Comparison of ENCODE assay signal across 21 mouse cellular contexts in genomic region chr4:155292863-155293262, GRCm38 (mm10). TPM values are rescaled to one million over a fixed set of nuclear protein-coding genes. Genes with fewer than 3 reads are reported as not detected.
DNase-seq lines count a peak whose midpoint lies in the region; ATAC-seq and TF ChIP-seq lines count a peak whose summit lies in the region.
"Had no signal": no experiment of that assay in that cellular context is flagged by ENCODE, and none has a peak within 500 bp of the region (broad histone marks: within the 10 kb centered on the region; RNA-seq: fewer than 3 reads in every experiment).

No protein-coding gene starts in this region.

- no peak for DNase-seq in forebrain, postnatal 0 days
- DNase-seq in midbrain, embryonic 11.5 days (ENCODE audit: low spot score, missing footprints), result peak; percentile 61
- DNase-seq in midbrain, embryonic 10.5 days (ENCODE audit: low spot score), result no peak
- DNase-seq in R1 (ENCODE audit: low read depth, low spot score), result peak; percentile 78
- DNase-seq in thymus, postnatal 14 days, result no peak
- DNase-seq in hindbrain, embryonic 11.5 days (ENCODE audit: low spot score), result no peak
- DNase-seq: adrenal gland, adult 8-10 months; cerebellum, adult 11-12 months; cerebellum, postnatal 14 days; embryo, embryonic 11 days; gastrocnemius, postnatal 14 days; kidney, adult 11 months had no signal

- TF ChIP-seq CTCF in forebrain, postnatal 0 days (IDR thresholded peaks at IDR 0.05; ENCODE audit: low read depth), result no peak

- H3K4me3 ChIP-seq in forebrain, postnatal 0 days (ENCODE audit: low read depth, low read length), result no peak overlapping the region
- H3K4me3 ChIP-seq in forebrain, embryonic 13.5 days, result no peak overlapping the region
- no peak overlapping the region for H3K4me3 ChIP-seq in midbrain, embryonic 11.5 days (ENCODE audit: low read depth, low read length)
- no peak overlapping the region for H3K4me3 ChIP-seq in midbrain, embryonic 10.5 days
- no peak overlapping the region for H3K4me3 ChIP-seq in hindbrain, embryonic 11.5 days (ENCODE audit: low read depth, low read length)
- H3K4me3 ChIP-seq: embryonic facial prominence, embryonic 15.5 days; erythroblast, embryonic 14.5 days; forebrain, embryonic 10.5 days; forebrain, embryonic 15.5 days; heart, embryonic 12.5 days; hindbrain, embryonic 10.5 days; hindbrain, embryonic 15.5 days had no signal

- 0 out of 2 replicates have a peak, but pooled peaks cover 8% of the 10 kb centered on the region for H3K4me1 ChIP-seq in forebrain, postnatal 0 days (ENCODE audit: insufficient read depth)
- H3K4me1 ChIP-seq in forebrain, embryonic 13.5 days, result peaks cover 4% of the 10 kb centered on the region; the same call in 1 of the 2 replicates
- H3K4me1 ChIP-seq in midbrain, embryonic 11.5 days (ENCODE audit: control insufficient read depth, insufficient read depth, low read length), result no peaks in the 10 kb centered on the region
- H3K4me1 ChIP-seq in midbrain, embryonic 10.5 days, result no peaks in the 10 kb centered on the region
- no peaks in the 10 kb centered on the region for H3K4me1 ChIP-seq in hindbrain, embryonic 11.5 days (replicated peaks; ENCODE audit: control insufficient read depth, insufficient read depth, low read length)
- H3K4me1 ChIP-seq: forebrain, embryonic 10.5 days; hindbrain, embryonic 10.5 days; hindbrain, embryonic 15.5 days had no signal

- H3K27ac ChIP-seq in forebrain, postnatal 0 days (ENCODE audit: low read depth, low read length), result peak overlapping the region; percentile 35; the same call in 1 of the 2 replicates
- H3K27ac ChIP-seq in forebrain, embryonic 13.5 days, result no peak overlapping the region
- H3K27ac ChIP-seq in midbrain, embryonic 11.5 days (ENCODE audit: low read depth, low read length), result no peak overlapping the region
- no peak overlapping the region for H3K27ac ChIP-seq in midbrain, embryonic 10.5 days (replicated peaks)
- H3K27ac ChIP-seq in hindbrain, embryonic 11.5 days (ENCODE audit: low read depth, low read length), result no peak overlapping the region
- H3K27ac ChIP-seq: embryonic facial prominence, embryonic 15.5 days; forebrain, embryonic 10.5 days; forebrain, embryonic 15.5 days; hindbrain, embryonic 10.5 days; hindbrain, embryonic 15.5 days had no signal

- no peaks in the 10 kb centered on the region for H3K27me3 ChIP-seq in forebrain, postnatal 0 days (ENCODE audit: insufficient read depth, low read length)
- H3K27me3 ChIP-seq in forebrain, embryonic 13.5 days, result no peaks in the 10 kb centered on the region
- H3K27me3 ChIP-seq in midbrain, embryonic 11.5 days (ENCODE audit: control insufficient read depth, insufficient read depth, low read length), result no peaks in the 10 kb centered on the region
- H3K27me3 ChIP-seq in midbrain, embryonic 10.5 days (ENCODE audit: low read depth, poor library complexity, severe bottlenecking), result no peaks in the 10 kb centered on the region
- H3K27me3 ChIP-seq in hindbrain, embryonic 11.5 days (ENCODE audit: control insufficient read depth, insufficient read depth, low read length), result no peaks in the 10 kb centered on the region
- H3K27me3 ChIP-seq: embryonic facial prominence, embryonic 15.5 days; forebrain, embryonic 15.5 days; heart, embryonic 12.5 days; hindbrain, embryonic 15.5 days; Patski had no signal

- no peak overlapping the region for H3K4me2 ChIP-seq in forebrain, postnatal 0 days (ENCODE audit: low read depth)
- no peak overlapping the region for H3K4me2 ChIP-seq in forebrain, embryonic 13.5 days
- no peak overlapping the region for H3K4me2 ChIP-seq in midbrain, embryonic 11.5 days
- no peak overlapping the region for H3K4me2 ChIP-seq in hindbrain, embryonic 11.5 days (replicated peaks; ENCODE audit: low read depth, low read length)
- H3K4me2 ChIP-seq: embryonic facial prominence, embryonic 15.5 days; forebrain, embryonic 15.5 days; heart, embryonic 12.5 days; hindbrain, embryonic 15.5 days had no signal

- H3K36me3 ChIP-seq in forebrain, postnatal 0 days (ENCODE audit: insufficient read depth), result peaks cover 20% of the 10 kb centered on the region
- H3K36me3 ChIP-seq in forebrain, embryonic 13.5 days (ENCODE audit: poor library complexity, severe bottlenecking), result peaks cover 14% of the 10 kb centered on the region
- H3K36me3 ChIP-seq in midbrain, embryonic 11.5 days (ENCODE audit: control insufficient read depth, insufficient read depth, low read length), result no peaks in the 10 kb centered on the region
- no peaks in the 10 kb centered on the region for H3K36me3 ChIP-seq in midbrain, embryonic 10.5 days
- H3K36me3 ChIP-seq in hindbrain, embryonic 11.5 days (ENCODE audit: control insufficient read depth, insufficient read depth, low read length), result no peaks in the 10 kb centered on the region
- H3K36me3 ChIP-seq: embryonic facial prominence, embryonic 15.5 days; heart, embryonic 12.5 days; hindbrain, embryonic 10.5 days had no signal

- H3K9ac ChIP-seq in forebrain, postnatal 0 days, result no peak overlapping the region
- no peak overlapping the region for H3K9ac ChIP-seq in forebrain, embryonic 13.5 days
- H3K9ac ChIP-seq in midbrain, embryonic 11.5 days (ENCODE audit: low read length), result no peak overlapping the region
- H3K9ac ChIP-seq in hindbrain, embryonic 11.5 days (ENCODE audit: low read depth, low read length), result no peak overlapping the region
- H3K9ac ChIP-seq: embryonic facial prominence, embryonic 15.5 days; forebrain, embryonic 15.5 days; heart, embryonic 12.5 days; hindbrain, embryonic 15.5 days had no signal

- WGBS in forebrain, postnatal 0 days, result 88% methylated on average over 10 of the region's 10 CpGs
- 89% methylated on average over 10 of the region's 10 CpGs for WGBS in forebrain, embryonic 13.5 days
- 91% methylated on average over 10 of the region's 10 CpGs for WGBS in midbrain, embryonic 11.5 days
- WGBS in midbrain, embryonic 10.5 days, result 90% methylated on average over 10 of the region's 10 CpGs
- 91% methylated on average over 10 of the region's 10 CpGs for WGBS in hindbrain, embryonic 11.5 days

- no peak for ATAC-seq in forebrain, postnatal 0 days
- no peak for ATAC-seq in forebrain, embryonic 13.5 days
- no peak for ATAC-seq in midbrain, embryonic 11.5 days (ENCODE audit: low FRiP score)
- ATAC-seq in hindbrain, embryonic 11.5 days (ENCODE audit: low FRiP score), result no peak
- ATAC-seq: forebrain, embryonic 15.5 days; Patski had no signal

- no peaks in the 10 kb centered on the region for H3K9me3 ChIP-seq in forebrain, postnatal 0 days (ENCODE audit: low read length)
- H3K9me3 ChIP-seq in forebrain, embryonic 13.5 days (replicated peaks), result no peaks in the 10 kb centered on the region
- no peaks in the 10 kb centered on the region for H3K9me3 ChIP-seq in midbrain, embryonic 11.5 days (ENCODE audit: control insufficient read depth, low read length)
- H3K9me3 ChIP-seq in midbrain, embryonic 10.5 days (replicated peaks), result no peaks in the 10 kb centered on the region
- H3K9me3 ChIP-seq in hindbrain, embryonic 11.5 days (ENCODE audit: control insufficient read depth, low read length), result no peaks in the 10 kb centered on the region
- H3K9me3 ChIP-seq: embryonic facial prominence, embryonic 15.5 days; forebrain, embryonic 10.5 days; forebrain, embryonic 15.5 days; heart, embryonic 12.5 days; hindbrain, embryonic 10.5 days; hindbrain, embryonic 15.5 days had no signal

RNA-seq across cellular contexts. Expression of gene Faap20, which starts 43.3 kb away (rescaled TPM):
- 48.7 and 51.8 TPM in 2 replicates for total RNA-seq in forebrain, postnatal 0 days (2014; rRNA removed)
- polyA plus RNA-seq in forebrain, postnatal 0 days (2015; fragmentation: Nextera tagmentation; extraction: Ambion mirVana), result 59.9 and 60.7 TPM in 2 replicates
- polyA plus RNA-seq in forebrain, embryonic 13.5 days (2015; fragmentation: Nextera tagmentation; extraction: Ambion mirVana), result 90.3 and 93.2 TPM in 2 replicates
- polyA plus RNA-seq in midbrain, embryonic 11.5 days (2014; fragmentation: Nextera tagmentation; extraction: Ambion mirVana), result 101 and 110 TPM in 2 replicates
- polyA plus RNA-seq in midbrain, embryonic 10.5 days (2016; fragmentation: Nextera tagmentation; extraction: Ambion mirVana), result 118 and 120 TPM in 2 replicates
- 99.0 and 99.3 TPM in 2 replicates for polyA plus RNA-seq in hindbrain, embryonic 11.5 days (2014; fragmentation: Nextera tagmentation; extraction: Ambion mirVana)

Comparison
In these comparisons a context has a peak if more than half of its experiments do, and no peak if none do; other contexts are left out.
1. DNase-seq: peak in midbrain, embryonic 11.5 days (single experiment) and R1 (single experiment); none in forebrain, postnatal 0 days (single experiment), midbrain, embryonic 10.5 days (single experiment), thymus, postnatal 14 days (single experiment) and hindbrain, embryonic 11.5 days (single experiment).